Mouse (Mus musculus) embryonic facial prominence, embryonic 11.5 days (tissue): Measurements from ENCODE around the gene Olfr808. TPM values are rescaled to one million over a fixed set of nuclear protein-coding genes. Genes with fewer than 3 reads are reported as not detected.

ENCODE experiments used
- microRNA-seq: library from miRNA; unstranded; fragments of <30 nt; microRNA quantifications from one replicate; pipeline ENCODE4, GENCODE M21; 2016; ENCODE audit warnings: borderline number of aligned reads
- polyA plus RNA-seq: library from polyadenylated mRNA; unstranded; fragments of >200 nt; fragmentation: Nextera tagmentation; extraction: Ambion mirVana; gene quantifications from 2 replicates; pipeline ENCODE4 v1.2.1, GENCODE M21; 2014

Olfr808 gene
- polyA plus RNA-seq, 1 experiment from 2014 or later = not detected

Small RNA genes lying within 50 kb of the gene (microRNA-seq; reads per million reads assigned to microRNA genes)
- gene Gm24485 = not detected

Other genes with a start within 250 kb of the Olfr808 start
- gene Olfr791, start 243.7 kb upstream of the Olfr808 start, polyA plus RNA-seq = not detected in 2 replicates
- gene Olfr792, start 226.3 kb upstream of the Olfr808 start, polyA plus RNA-seq = not detected in 2 replicates
- gene Olfr794, start 197.8 kb upstream of the Olfr808 start, polyA plus RNA-seq = not detected in 2 replicates
- not detected in 2 replicates for gene Olfr796, start 152.9 kb upstream of the Olfr808 start, polyA plus RNA-seq
- not detected in 2 replicates for gene Olfr798, start 137.5 kb upstream of the Olfr808 start, polyA plus RNA-seq
- gene Olfr799, start 128.0 kb upstream of the Olfr808 start, polyA plus RNA-seq = not detected in 2 replicates
- gene Olfr800, start 107.8 kb upstream of the Olfr808 start, polyA plus RNA-seq = not detected in 2 replicates
- not detected in 2 replicates for gene Olfr801, start 91.6 kb upstream of the Olfr808 start, polyA plus RNA-seq
- gene Olfr802, start 77.3 kb upstream of the Olfr808 start, polyA plus RNA-seq = not detected in 2 replicates
- gene Olfr803, start 71.2 kb upstream of the Olfr808 start, polyA plus RNA-seq = not detected in 2 replicates
- not detected in 2 replicates for gene Olfr804, start 62.3 kb upstream of the Olfr808 start, polyA plus RNA-seq
- gene Olfr805, start 36.1 kb upstream of the Olfr808 start, polyA plus RNA-seq = not detected in 2 replicates
- gene Olfr806, start 23.6 kb upstream of the Olfr808 start, polyA plus RNA-seq = not detected in 2 replicates
- not detected in 2 replicates for gene Olfr807, start 7.7 kb upstream of the Olfr808 start, polyA plus RNA-seq
- gene Olfr809, start 9.2 kb downstream of the Olfr808 start, polyA plus RNA-seq = not detected in 2 replicates
- gene Olfr810, start 29.4 kb downstream of the Olfr808 start, polyA plus RNA-seq = not detected in 2 replicates
- not detected in 2 replicates for gene Olfr811, start 38.9 kb downstream of the Olfr808 start, polyA plus RNA-seq
- not detected in 2 replicates for gene Olfr812, start 80.6 kb downstream of the Olfr808 start, polyA plus RNA-seq
- not detected in 2 replicates for gene Olfr813, start 89.9 kb downstream of the Olfr808 start, polyA plus RNA-seq
- not detected in 2 replicates for gene Olfr814, start 114.4 kb downstream of the Olfr808 start, polyA plus RNA-seq
- gene Olfr815, start 140.4 kb downstream of the Olfr808 start, polyA plus RNA-seq = not detected in 2 replicates
- gene Olfr816, start 150.1 kb downstream of the Olfr808 start, polyA plus RNA-seq = not detected in 2 replicates
- gene Olfr818, start 183.6 kb downstream of the Olfr808 start, polyA plus RNA-seq = not detected in 2 replicates
- gene Olfr819, start 201.8 kb downstream of the Olfr808 start, polyA plus RNA-seq = not detected in 2 replicates
- not detected in 2 replicates for gene Olfr247, start 210.7 kb downstream of the Olfr808 start, polyA plus RNA-seq
- gene Gm10310, start 219.6 kb downstream of the Olfr808 start, polyA plus RNA-seq = not detected in 2 replicates
- not detected in 2 replicates for gene Olfr820, start 247.1 kb downstream of the Olfr808 start, polyA plus RNA-seq